Mouse (Mus musculus) cerebellum, adult 18-20 months (tissue): ENCODE data around the gene 4930556J24Rik.
"Not testable (repeated sequence)": the region's sequence is repeated elsewhere in the genome, so short reads cannot be mapped to it uniquely, and the experiment has no call there.

Experiments
- DNase-seq, 2 experiments: peaks; one replicate each; pipeline ENCODE4 v3.0.0; 2021

4930556J24Rik gene

GRCm38 (mm10) chr11:3976678-3977077 is at the start of gene 4930556J24Rik:
4930556J24Rik (minus strand) TSS chr11:3976778.
- DNase-seq = no peak

GRCm38 (mm10) chr11:4023321-4023720 is 46.7 kb upstream of the 4930556J24Rik start:
- no peak for DNase-seq

GRCm38 (mm10) chr11:4022111-4022510 is 45.5 kb upstream of the 4930556J24Rik start:
- DNase-seq = not testable (repeated sequence)

GRCm38 (mm10) chr11:4015796-4016195 is 39.2 kb upstream of the 4930556J24Rik start:
- not testable (repeated sequence) for DNase-seq

- no peak for DNase-seq
Observed at GRCm38 (mm10) chr11:4012616-4013015, 36.0 kb upstream of the 4930556J24Rik start.

- no peak for DNase-seq
Observed at GRCm38 (mm10) chr11:4006462-4006861, 29.9 kb upstream of the 4930556J24Rik start.

- DNase-seq = no peak
Observed at GRCm38 (mm10) chr11:4005220-4005805, 28.7 kb upstream of the 4930556J24Rik start.

- DNase-seq = peak; percentile 46 to 51
Observed at GRCm38 (mm10) chr11:4001603-4002002, 25.0 kb upstream of the 4930556J24Rik start.

- no peak for DNase-seq
Observed at GRCm38 (mm10) chr11:3999547-3999946, 23.0 kb upstream of the 4930556J24Rik start.

- no peak for DNase-seq
Observed at GRCm38 (mm10) chr11:3997978-3998720, 21.6 kb upstream of the 4930556J24Rik start.

- DNase-seq = no peak
Observed at GRCm38 (mm10) chr11:3996840-3997239, 20.3 kb upstream of the 4930556J24Rik start.

- DNase-seq = no peak
Observed at GRCm38 (mm10) chr11:3995511-3995910, 18.9 kb upstream of the 4930556J24Rik start.

GRCm38 (mm10) chr11:3993914-3994313 is 17.3 kb upstream of the 4930556J24Rik start:
- no peak for DNase-seq

- no peak for DNase-seq
Observed at GRCm38 (mm10) chr11:3993132-3993531, 16.6 kb upstream of the 4930556J24Rik start.

GRCm38 (mm10) chr11:3989748-3990147 is 13.2 kb upstream of the 4930556J24Rik start:
- DNase-seq = no peak

- DNase-seq = no peak
Observed at GRCm38 (mm10) chr11:3983863-3984745, 7.5 kb upstream of the 4930556J24Rik start.

- DNase-seq = peak; percentile 13 to 17
Observed at GRCm38 (mm10) chr11:3983291-3983862, 6.8 kb upstream of the 4930556J24Rik start, which contains the start of gene Gal3st1. Gal3st1 (plus strand) TSS chr11:3983636.

GRCm38 (mm10) chr11:3982275-3983209 is 6.0 kb upstream of the 4930556J24Rik start:
- no peak for DNase-seq

GRCm38 (mm10) chr11:3981536-3981935 is 5.0 kb upstream of the 4930556J24Rik start:
- no peak for DNase-seq

GRCm38 (mm10) chr11:3978421-3978820 is 1.8 kb upstream of the 4930556J24Rik start:
- no peak for DNase-seq

- no peak for DNase-seq
Observed at GRCm38 (mm10) chr11:3974311-3974710, 2.3 kb downstream of the 4930556J24Rik start.

- DNase-seq = no peak
Observed at GRCm38 (mm10) chr11:3973081-3973480, 3.5 kb downstream of the 4930556J24Rik start.
